Mouse (Mus musculus): ENCODE data around the gene Cpne6. TPM values are rescaled to one million over a fixed set of nuclear protein-coding genes. Genes with fewer than 3 reads are reported as not detected.

The Cpne6 gene
- total and polyA plus RNA-seq, 3 experiments = not detected

DNA sequence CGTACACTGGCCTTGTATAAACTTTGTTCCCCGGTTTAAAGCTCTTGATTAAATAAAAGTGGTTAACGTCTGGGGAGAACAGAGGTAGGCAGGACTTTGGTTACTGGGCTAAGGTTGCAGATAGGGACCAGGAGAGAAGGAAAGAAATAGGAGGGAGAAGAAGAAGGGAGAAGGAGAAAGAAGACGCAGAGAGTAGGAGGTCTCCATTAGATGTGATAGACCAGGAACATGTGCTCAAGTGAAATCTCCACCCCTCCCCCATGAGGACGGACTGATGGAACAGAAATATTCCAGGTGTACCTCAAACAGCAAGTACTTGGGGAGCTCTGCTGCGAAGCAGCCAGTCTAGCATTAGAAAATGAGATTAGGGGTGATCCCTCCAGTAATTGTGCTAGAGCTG lies 40.4 kb upstream of the Cpne6 start:
- H3K79me2 ChIP-seq (ENCODE audit: control insufficient read depth, insufficient read depth, low read length, poor library complexity) = no peaks in the 10 kb centered on the region
- H3K4me3 ChIP-seq (ENCODE audit: control insufficient read depth in 1 of 2, insufficient read depth in 1 of 2, low read depth in 2 of 2, low read length in 2 of 2) = no peak overlapping the region
- TF ChIP-seq POLR2AphosphoS2 (IDR thresholded peaks at IDR 0.05; ENCODE audit: low read length) (no peak), POLR2AphosphoS5 (IDR thresholded peaks at IDR 0.05; ENCODE audit: borderline replicate concordance, low read depth, low read length) (no peak), UBTF (IDR thresholded peaks at IDR 0.05; ENCODE audit: borderline replicate concordance, insufficient read depth, low read depth, low read length) (no peak), TAL1 (IDR thresholded peaks at IDR 0.05; ENCODE audit: low read length) (no peak), MXI1 (IDR thresholded peaks at IDR 0.05; ENCODE audit: low read depth, low read length) (no peak), MYC (IDR thresholded peaks at IDR 0.05; ENCODE audit: low read depth, low read length) (no peak), BHLHE40 (IDR thresholded peaks at IDR 0.05; ENCODE audit: borderline replicate concordance, low read depth, low read length) (no peak), HCFC1 (IDR thresholded peaks at IDR 0.05; ENCODE audit: low read depth, low read length) (no peak), EP300 (IDR thresholded peaks at IDR 0.05; ENCODE audit: low read depth in 1 of 2, low read length in 2 of 2) (no peak), CTCF (IDR thresholded peaks at IDR 0.05 in 2 of 3, conservative IDR thresholded peaks at IDR 0.05 in 1 of 3; ENCODE audit: control insufficient read depth in 1 of 3, insufficient read depth in 1 of 3, low read depth in 2 of 3, low read length in 3 of 3, poor library complexity in 1 of 3, severe bottlenecking in 1 of 3) (no peak), USF2 (IDR thresholded peaks at IDR 0.05; ENCODE audit: borderline replicate concordance in 1 of 2, insufficient read depth in 1 of 2, low read depth in 1 of 2, low read length in 2 of 2) (no peak), ETS1 (IDR thresholded peaks at IDR 0.05; ENCODE audit: low read depth, low read length) (no peak), TCF12 (IDR thresholded peaks at IDR 0.05; ENCODE audit: low read depth, low read length) (no peak), MAZ (IDR thresholded peaks at IDR 0.05; ENCODE audit: low read depth, low read length) (no peak), SMC3 (IDR thresholded peaks at IDR 0.05; ENCODE audit: low read depth, low read length) (no peak), ZNF384 (IDR thresholded peaks at IDR 0.05; ENCODE audit: low read depth, low read length) (no peak), KAT2A (conservative IDR thresholded peaks at IDR 0.05; ENCODE audit: low read depth, low read length) (no peak), NRF1 (IDR thresholded peaks at IDR 0.05; ENCODE audit: insufficient read depth, low read depth, low read length, poor library complexity, severe bottlenecking) (no peak), JUND (IDR thresholded peaks at IDR 0.05; ENCODE audit: low read depth, low read length) (no peak), MYB (IDR thresholded peaks at IDR 0.05; ENCODE audit: low read depth, low read length) (no peak)
- no peak overlapping the region for H3K27ac ChIP-seq (ENCODE audit: control insufficient read depth, low read depth, low read length)
- H3K36me3 ChIP-seq (ENCODE audit: control insufficient read depth in 1 of 2, insufficient read depth in 2 of 2, low read length in 2 of 2) = no peaks in the 10 kb centered on the region
- DNase-seq (ENCODE audit: low read depth, low spot score) = no peak
- no peak overlapping the region for H3K9ac ChIP-seq (ENCODE audit: control insufficient read depth, low read depth, low read length, poor library complexity, severe bottlenecking)
- H3K27me3 ChIP-seq (ENCODE audit: control insufficient read depth in 1 of 2, insufficient read depth in 2 of 2, low read length in 2 of 2) = peaks cover 22 to 35% of the 10 kb centered on the region in 2 experiments
- no peaks in the 10 kb centered on the region for H3K4me1 ChIP-seq (ENCODE audit: control insufficient read depth in 1 of 2, insufficient read depth in 2 of 2, low read length in 2 of 2)
- H3K9me3 ChIP-seq (replicated peaks; ENCODE audit: insufficient read depth, low read length) = no peaks in the 10 kb centered on the region

- Histone ChIP-seq H3K9ac (ENCODE audit: control insufficient read depth, low read depth, low read length, poor library complexity, severe bottlenecking) (no peak overlapping the region), H3K79me2 (ENCODE audit: control insufficient read depth, insufficient read depth, low read length, poor library complexity) (no peaks in the 10 kb centered on the region), H3K36me3 (ENCODE audit: control insufficient read depth in 1 of 2, insufficient read depth in 2 of 2, low read length in 2 of 2) (peaks cover 0 to 5% of the 10 kb centered on the region in 2 experiments; a peak in 2 of 4 replicates), H3K9me3 (replicated peaks; ENCODE audit: insufficient read depth, low read length) (no peaks in the 10 kb centered on the region), H3K4me3 (ENCODE audit: control insufficient read depth in 1 of 2, insufficient read depth in 1 of 2, low read depth in 2 of 2, low read length in 2 of 2) (no peak overlapping the region), H3K27me3 (ENCODE audit: control insufficient read depth in 1 of 2, insufficient read depth in 2 of 2, low read length in 2 of 2) (peaks cover 22 to 34% of the 10 kb centered on the region in 2 experiments), H3K27ac (ENCODE audit: control insufficient read depth, low read depth, low read length) (no peak overlapping the region), H3K4me1 (ENCODE audit: control insufficient read depth in 1 of 2, insufficient read depth in 2 of 2, low read length in 2 of 2) (peaks cover 0 to 6% of the 10 kb centered on the region in 2 experiments; a peak in 2 of 4 replicates)
- TF ChIP-seq GABPA (IDR thresholded peaks at IDR 0.05; ENCODE audit: low read depth, low read length) = no peak
- TF ChIP-seq POLR2AphosphoS5 (IDR thresholded peaks at IDR 0.05; ENCODE audit: borderline replicate concordance, low read depth, low read length) = no peak
- TF ChIP-seq TAL1 (IDR thresholded peaks at IDR 0.05; ENCODE audit: low read length) = no peak
- TF ChIP-seq GATA1 (IDR thresholded peaks at IDR 0.05; ENCODE audit: low read depth, low read length) = no peak
- no peak for TF ChIP-seq KAT2A (conservative IDR thresholded peaks at IDR 0.05; ENCODE audit: low read depth, low read length)
- no peak for TF ChIP-seq MAZ (IDR thresholded peaks at IDR 0.05; ENCODE audit: low read depth, low read length)
- TF ChIP-seq RCOR1 (IDR thresholded peaks at IDR 0.05; ENCODE audit: low read depth, low read length) = no peak
- no peak for TF ChIP-seq RAD21 (IDR thresholded peaks at IDR 0.05; ENCODE audit: low read depth, low read length)
- no peak for TF ChIP-seq ELF1 (IDR thresholded peaks at IDR 0.05; ENCODE audit: low read depth, low read length)
- no peak for TF ChIP-seq ZNF384 (IDR thresholded peaks at IDR 0.05; ENCODE audit: low read depth, low read length)
- TF ChIP-seq TCF12 (IDR thresholded peaks at IDR 0.05; ENCODE audit: low read depth, low read length) = no peak
- TF ChIP-seq BHLHE40 (IDR thresholded peaks at IDR 0.05; ENCODE audit: borderline replicate concordance, low read depth, low read length) = no peak
- DNase-seq (ENCODE audit: low read depth, low spot score) = no peak
Measured at GRCm38 (mm10) chr14:55470806-55471205, 39.4 kb upstream of the Cpne6 start.
